Mouse (Mus musculus) small intestine, adult 2 months (tissue): ENCODE data around the gene Vps13d.

Experiments
- CTCF ChIP-seq: fragments of 200-500 bp; IDR thresholded peaks from 2 replicates; pipeline ENCODE4 v1.5.1; 2012; ENCODE audit warnings: low read depth, mild to moderate bottlenecking, control low read depth, inconsistent platforms, low read length, moderate library complexity, mixed read lengths; ENCODE audit not compliant: insufficient replicate concordance, insufficient read length; ENCODE audit errors: extremely low read depth
- POLR2A ChIP-seq: fragments of 200-500 bp; IDR thresholded peaks from 2 replicates; pipeline ENCODE4 v1.6.1; 2012; ENCODE audit warnings: low read depth, mild to moderate bottlenecking, control low read depth, inconsistent platforms, low read length, moderate library complexity

DNA sequence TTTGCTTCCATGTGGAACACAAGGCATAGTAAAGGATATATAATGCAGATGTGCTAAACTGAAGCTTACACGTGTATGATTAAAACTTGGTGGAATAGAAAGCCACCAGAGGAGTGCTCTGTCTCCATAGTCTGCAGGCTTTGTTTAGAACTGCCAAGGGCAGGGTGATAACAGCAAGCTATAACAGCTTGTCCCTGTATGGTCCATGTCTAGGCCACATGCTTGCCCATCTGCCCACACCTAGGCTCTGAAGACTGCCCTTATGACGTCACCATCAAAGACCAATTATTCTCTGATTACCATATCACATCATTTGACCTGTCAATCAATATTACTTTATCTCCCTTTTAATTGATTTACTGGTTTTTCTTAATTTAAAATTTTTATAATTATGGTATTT, 229.6 kb downstream of the Vps13d start:
- no peak for TF ChIP-seq POLR2A
- TF ChIP-seq CTCF, result no peak
